Mouse (Mus musculus): Measurements from ENCODE around the gene Fas. TPM values are rescaled to one million over a fixed set of nuclear protein-coding genes. Genes with fewer than 3 reads are reported as not detected.

Gene Fas
- polyA plus RNA-seq, 1 experiment from 2014 or later = 12.0 TPM

DNA sequence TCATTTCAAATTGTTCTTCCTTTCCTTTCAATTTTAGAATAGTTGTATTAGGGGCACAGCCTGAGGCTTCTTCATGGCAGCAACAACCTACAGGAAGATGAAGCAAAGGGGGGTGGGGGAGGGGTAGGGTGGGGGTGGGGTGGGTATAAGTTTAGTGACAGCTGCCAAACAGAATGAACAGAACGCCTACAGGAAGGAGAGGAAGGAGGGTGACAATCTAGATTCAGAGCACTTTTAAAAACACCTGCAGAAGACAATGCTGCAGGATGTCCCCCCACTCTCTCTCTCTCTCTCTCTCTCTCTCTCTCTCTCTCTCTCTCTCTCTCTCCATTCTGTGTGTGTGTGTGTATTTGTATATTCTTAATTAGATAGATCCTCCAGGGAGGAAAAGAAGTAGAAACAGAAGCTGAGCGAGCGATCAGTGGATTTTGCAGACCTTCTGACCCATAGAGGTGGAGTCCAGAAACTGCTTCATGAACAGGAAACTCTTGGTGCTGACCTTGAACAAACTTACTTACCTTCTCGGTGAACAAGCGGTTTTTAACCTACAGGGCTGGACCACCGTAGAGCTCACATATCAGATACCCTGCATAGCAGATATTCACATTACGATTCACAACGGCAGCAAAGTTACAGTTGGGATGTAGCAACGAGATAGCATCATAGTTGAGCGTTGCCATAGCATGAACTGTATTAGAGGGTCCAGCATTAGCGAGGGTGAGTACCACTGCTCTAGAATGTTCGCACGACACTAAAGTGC is 2.6 kb upstream of the Fas start:
- Histone ChIP-seq H3K36me3 (no peaks in the 10 kb centered on the region), H3K27me3 (no peaks in the 10 kb centered on the region), H3K4me2 (no peak overlapping the region), H3K4me1 (peaks cover 17% of the 10 kb centered on the region), H3K4me3 (no peak overlapping the region), H3K9ac (no peak overlapping the region), H3K9me3 (no peaks in the 10 kb centered on the region), H3K27ac (no peak overlapping the region)
- WGBS = 68% methylated on average over 13 of the region's 13 CpGs
- no peak for ATAC-seq (ENCODE audit: borderline replicate concordance, extremely low read depth, low FRiP score, low TSS enrichment)

DNA sequence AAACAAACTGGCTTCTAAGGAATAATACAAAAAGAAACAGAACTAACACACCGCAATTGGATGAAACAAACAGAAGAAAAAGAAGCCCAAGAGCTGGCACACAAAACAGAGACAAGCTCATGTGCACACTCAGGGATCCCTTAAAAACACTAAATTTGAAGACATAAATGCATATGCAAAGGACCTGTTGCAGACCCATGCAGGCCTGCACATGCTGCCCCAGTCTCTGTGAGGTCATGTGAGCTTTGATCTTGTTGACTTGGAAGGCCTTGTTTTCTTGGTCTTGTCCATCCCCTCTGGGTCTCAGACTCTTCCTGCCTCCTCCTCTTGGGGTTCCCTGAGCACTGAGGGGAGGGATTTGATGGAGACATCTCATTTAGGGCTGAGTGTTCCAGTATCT is 1.8 kb upstream of the Fas start:
- 100% methylated on average over 1 of the region's 1 CpGs for WGBS

DNA sequence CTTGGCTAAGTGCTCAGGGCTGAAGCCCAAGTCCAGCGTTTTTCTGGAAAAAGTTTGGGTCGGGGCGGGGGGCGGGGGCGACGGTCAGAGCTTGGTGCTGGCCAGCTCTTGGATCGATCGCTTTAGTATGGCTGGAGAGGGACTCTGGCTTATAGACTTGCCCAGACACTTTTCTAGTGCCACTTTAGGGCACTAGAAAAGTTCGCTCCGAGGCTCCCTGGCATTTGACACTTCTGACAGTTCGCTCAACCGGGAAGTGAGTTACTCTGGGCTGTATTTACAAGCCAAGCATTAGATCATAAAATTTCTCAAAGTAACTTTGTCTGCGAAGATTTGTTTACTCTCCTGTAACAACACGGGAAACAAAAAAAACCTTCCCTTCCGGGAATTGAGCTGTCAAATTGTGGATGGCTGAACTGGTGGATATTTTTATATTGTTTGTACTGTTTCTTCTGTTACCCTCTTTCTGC is 441 bp downstream of the Fas start:
- peak overlapping the region; percentile 52 for H3K4me3 ChIP-seq
- ATAC-seq (ENCODE audit: borderline replicate concordance, extremely low read depth, low FRiP score, low TSS enrichment) = peak; percentile 51; the same call in 1 of the 2 replicates
- H3K27ac ChIP-seq = peak overlapping the region; percentile 66
- WGBS = 3% methylated on average over 15 of the region's 15 CpGs
- peaks cover 8% of the 10 kb centered on the region; the same call in 1 of the 2 replicates for H3K4me1 ChIP-seq
- peak overlapping the region; percentile 39 for H3K9ac ChIP-seq
- H3K27me3 ChIP-seq = no peaks in the 10 kb centered on the region
- H3K4me2 ChIP-seq = peak overlapping the region; percentile 94
- no peaks in the 10 kb centered on the region for H3K9me3 ChIP-seq
- H3K36me3 ChIP-seq = no peaks in the 10 kb centered on the region

More for the DNA sequence above, 1.8 kb upstream of the Fas start:
- H3K9me3 ChIP-seq = no peaks in the 10 kb centered on the region
- no peak overlapping the region for H3K9ac ChIP-seq
- no peak overlapping the region for H3K27ac ChIP-seq
- H3K4me1 ChIP-seq = peaks cover 16% of the 10 kb centered on the region
- no peaks in the 10 kb centered on the region for H3K36me3 ChIP-seq
- no peak overlapping the region for H3K4me3 ChIP-seq
- no peak overlapping the region for H3K4me2 ChIP-seq
- H3K27me3 ChIP-seq = no peaks in the 10 kb centered on the region
- no peak for ATAC-seq (ENCODE audit: borderline replicate concordance, extremely low read depth, low FRiP score, low TSS enrichment)

DNA sequence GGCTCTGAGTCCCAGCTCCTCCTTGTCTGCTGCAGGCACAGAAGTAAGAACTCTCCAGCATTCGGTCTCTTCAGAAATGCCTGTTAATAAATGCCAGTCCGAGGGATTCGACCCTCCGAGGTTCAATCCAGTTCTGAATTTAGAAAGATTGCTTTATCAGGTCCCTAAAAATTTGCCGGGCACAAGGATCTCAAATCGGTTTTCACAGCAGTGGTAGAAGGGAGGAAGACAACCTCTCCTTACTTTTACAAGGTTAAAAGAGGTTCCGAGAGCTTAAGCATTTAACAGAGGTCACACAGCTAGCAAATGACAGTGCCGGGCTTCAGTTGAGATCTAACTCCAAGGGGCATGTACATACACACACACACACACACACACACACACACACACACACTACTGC is 913 bp downstream of the Fas start:
- H3K9me3 ChIP-seq = no peaks in the 10 kb centered on the region
- peak overlapping the region; percentile 39; the same call in 1 of the 2 replicates for H3K9ac ChIP-seq
- 39% methylated on average over 8 of the region's 8 CpGs for WGBS
- no peak for ATAC-seq (ENCODE audit: borderline replicate concordance, extremely low read depth, low FRiP score, low TSS enrichment)
- H3K4me3 ChIP-seq = peak overlapping the region; percentile 52
- H3K27me3 ChIP-seq = no peaks in the 10 kb centered on the region
- H3K36me3 ChIP-seq = no peaks in the 10 kb centered on the region
- peak overlapping the region; percentile 66; the same call in 1 of the 2 replicates for H3K27ac ChIP-seq
- peaks cover 8% of the 10 kb centered on the region; the same call in 1 of the 2 replicates for H3K4me1 ChIP-seq
- peak overlapping the region; percentile 94 for H3K4me2 ChIP-seq

DNA sequence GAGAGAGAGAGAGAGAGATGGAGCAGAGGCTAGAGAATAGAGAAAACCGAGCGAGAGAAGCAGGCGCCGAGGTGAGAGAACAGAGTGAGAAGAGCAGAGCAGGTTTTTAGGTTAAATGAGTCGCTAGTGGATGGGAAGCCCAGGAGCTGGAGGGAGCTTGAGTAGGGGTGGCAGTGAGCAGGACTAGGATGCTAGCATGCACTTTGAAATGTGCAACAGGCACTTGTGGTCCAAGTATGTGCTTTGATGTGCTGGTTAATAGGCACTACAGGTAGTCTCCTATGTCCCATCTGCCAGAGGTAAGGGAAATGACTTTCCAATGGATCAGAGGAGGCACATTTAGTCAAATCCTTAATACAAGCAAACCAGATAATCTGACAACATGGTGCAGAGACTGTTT is 1.5 kb downstream of the Fas start:
- 71% methylated on average over 5 of the region's 5 CpGs for WGBS
- H3K27me3 ChIP-seq = no peaks in the 10 kb centered on the region

DNA sequence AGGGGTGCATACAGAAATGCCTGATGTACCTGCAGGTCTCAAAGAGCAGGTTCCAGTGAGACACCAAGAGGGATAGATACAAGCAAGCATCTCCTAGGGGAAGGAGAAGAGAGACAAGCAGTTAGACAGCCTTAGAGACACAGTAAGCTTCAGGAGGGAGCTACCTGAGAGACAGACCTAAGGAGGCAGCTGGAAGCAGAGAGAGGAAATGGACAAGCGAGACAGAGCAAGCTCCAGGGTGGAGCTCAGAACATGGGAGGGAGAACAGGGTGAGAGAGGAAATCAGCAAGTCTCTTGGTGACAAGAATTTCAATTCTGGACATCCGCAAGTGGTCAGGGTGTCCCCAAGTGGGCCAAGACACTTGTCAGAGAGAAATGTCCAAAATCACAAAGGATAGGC is 2.2 kb downstream of the Fas start:
- no peak overlapping the region for H3K4me2 ChIP-seq
- no peaks in the 10 kb centered on the region for H3K36me3 ChIP-seq
- 67% methylated on average over 2 of the region's 2 CpGs for WGBS
- H3K9me3 ChIP-seq = no peaks in the 10 kb centered on the region
- no peak overlapping the region for H3K9ac ChIP-seq
- no peak for ATAC-seq (ENCODE audit: borderline replicate concordance, extremely low read depth, low FRiP score, low TSS enrichment)
- no peak overlapping the region for H3K4me3 ChIP-seq
- no peaks in the 10 kb centered on the region for H3K27me3 ChIP-seq
- no peak overlapping the region for H3K27ac ChIP-seq
- peaks cover 8% of the 10 kb centered on the region; the same call in 1 of the 2 replicates for H3K4me1 ChIP-seq

More for the DNA sequence above, 1.5 kb downstream of the Fas start:
- Histone ChIP-seq H3K36me3 (no peaks in the 10 kb centered on the region), H3K4me3 (no peak overlapping the region), H3K27ac (no peak overlapping the region), H3K9me3 (no peaks in the 10 kb centered on the region), H3K4me2 (peak overlapping the region; percentile 94; the same call in 1 of the 2 replicates), H3K9ac (no peak overlapping the region), H3K4me1 (peaks cover 8% of the 10 kb centered on the region; the same call in 1 of the 2 replicates)
- no peak for ATAC-seq (ENCODE audit: borderline replicate concordance, extremely low read depth, low FRiP score, low TSS enrichment)

DNA sequence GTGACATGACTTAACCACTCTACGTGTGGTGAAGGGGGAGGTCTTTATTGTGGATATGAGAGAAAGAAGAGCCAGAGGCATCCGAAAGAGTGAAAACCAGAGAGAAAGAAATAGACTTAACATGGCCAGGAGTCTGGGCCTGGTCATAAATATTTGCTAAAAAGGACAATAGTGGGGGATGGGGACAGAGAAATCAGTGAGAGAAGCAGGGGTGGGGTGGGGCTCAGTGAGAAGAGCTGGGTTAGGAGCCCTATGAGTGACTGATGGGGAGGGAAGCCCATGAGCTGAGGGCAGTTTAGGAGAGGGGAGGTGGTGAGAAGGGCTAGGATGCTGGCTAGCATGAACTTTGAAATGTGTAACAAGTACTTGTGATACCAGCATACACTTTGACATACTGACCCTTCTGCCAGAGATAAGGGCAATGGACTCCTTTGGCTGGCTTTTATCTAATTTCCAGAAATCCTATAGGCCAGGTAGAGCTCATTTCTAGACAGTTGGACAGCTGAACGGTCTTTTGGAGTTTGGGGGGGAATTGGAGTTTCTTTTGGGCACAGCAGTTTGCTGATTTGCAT is 3.0 kb downstream of the Fas start:
- Histone ChIP-seq H3K27ac (no peak overlapping the region), H3K9ac (no peak overlapping the region), H3K4me3 (no peak overlapping the region), H3K36me3 (no peaks in the 10 kb centered on the region), H3K9me3 (no peaks in the 10 kb centered on the region), H3K4me1 (peaks cover 8% of the 10 kb centered on the region; the same call in 1 of the 2 replicates), H3K4me2 (no peak overlapping the region), H3K27me3 (no peaks in the 10 kb centered on the region)
- no peak for ATAC-seq (ENCODE audit: borderline replicate concordance, extremely low read depth, low FRiP score, low TSS enrichment)
- 69% methylated on average over 3 of the region's 3 CpGs for WGBS

DNA sequence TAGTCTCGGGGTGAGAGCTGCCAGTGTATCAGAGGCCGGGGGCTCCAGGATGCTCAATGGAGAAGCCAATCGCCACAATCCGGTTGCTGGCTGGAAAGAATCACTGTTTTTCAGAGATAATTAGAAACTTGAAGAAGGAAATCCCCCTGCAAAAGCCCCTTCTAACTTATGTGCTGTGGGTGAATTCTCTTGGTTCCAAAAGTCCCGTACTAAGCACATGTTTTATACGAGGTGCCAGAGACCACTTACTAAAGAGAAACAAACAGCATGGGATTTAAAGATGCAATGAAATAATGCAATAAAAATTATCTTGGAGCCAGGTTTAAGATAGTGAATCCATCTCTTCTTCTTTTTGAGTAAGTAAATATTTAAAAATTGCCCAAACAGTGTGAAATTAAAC is 5.0 kb downstream of the Fas start:
- Histone ChIP-seq H3K9me3 (no peaks in the 10 kb centered on the region), H3K27ac (no peak overlapping the region), H3K4me2 (no peak overlapping the region), H3K27me3 (no peaks in the 10 kb centered on the region), H3K4me1 (peaks cover 3% of the 10 kb centered on the region; the same call in 1 of the 2 replicates), H3K4me3 (no peak overlapping the region), H3K36me3 (no peaks in the 10 kb centered on the region), H3K9ac (no peak overlapping the region)
- no peak for ATAC-seq (ENCODE audit: borderline replicate concordance, extremely low read depth, low FRiP score, low TSS enrichment)
- 58% methylated on average over 6 of the region's 6 CpGs for WGBS

DNA sequence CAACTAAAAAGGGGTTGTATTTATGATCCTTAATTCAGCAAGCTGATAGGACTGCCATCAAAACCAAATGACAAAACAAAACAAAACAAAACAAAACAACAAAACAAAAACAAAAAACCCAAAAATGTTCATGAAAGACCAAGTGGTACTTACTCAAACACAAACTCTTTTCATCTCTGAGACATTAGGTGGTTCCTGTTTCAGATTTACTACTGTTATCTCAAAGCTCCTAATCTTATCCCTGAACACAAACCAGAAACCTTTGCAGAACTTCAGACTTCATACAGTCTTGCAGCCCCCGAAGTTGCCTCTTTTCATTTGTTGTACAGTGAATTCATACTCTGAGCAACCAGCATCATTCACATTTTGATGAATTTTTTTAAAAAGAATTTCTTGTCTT is 8.1 kb downstream of the Fas start:
- Histone ChIP-seq H3K27me3 (no peaks in the 10 kb centered on the region), H3K4me3 (no peak overlapping the region), H3K27ac (no peak overlapping the region), H3K36me3 (no peaks in the 10 kb centered on the region), H3K4me2 (no peak overlapping the region), H3K9ac (no peak overlapping the region), H3K4me1 (no peaks in the 10 kb centered on the region), H3K9me3 (no peaks in the 10 kb centered on the region)
- 70% methylated on average over 1 of the region's 1 CpGs for WGBS
- ATAC-seq (ENCODE audit: borderline replicate concordance, extremely low read depth, low FRiP score, low TSS enrichment) = no peak

DNA sequence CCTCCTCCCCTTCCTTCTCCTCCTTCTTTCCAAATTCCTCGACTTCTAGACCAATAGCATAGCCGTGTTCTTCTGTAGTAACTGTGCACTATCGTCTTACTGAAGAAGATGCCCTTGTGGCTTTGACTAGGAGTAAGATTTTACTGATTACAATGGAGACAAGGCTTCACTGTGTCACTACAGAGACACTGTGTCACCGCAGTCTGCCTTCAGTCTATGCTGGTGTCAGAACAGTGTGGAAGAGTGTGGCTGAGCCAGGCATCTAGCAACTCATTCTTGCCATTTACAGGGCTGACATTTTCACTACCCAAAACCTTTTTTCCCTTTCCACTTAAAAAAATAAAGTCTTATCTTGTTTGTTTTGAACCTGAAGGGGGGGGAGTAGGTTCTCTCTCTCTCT is 8.8 kb downstream of the Fas start:
- Histone ChIP-seq H3K27me3 (no peaks in the 10 kb centered on the region), H3K9ac (no peak overlapping the region), H3K4me3 (no peak overlapping the region), H3K27ac (no peak overlapping the region), H3K36me3 (no peaks in the 10 kb centered on the region), H3K4me1 (no peaks in the 10 kb centered on the region), H3K4me2 (no peak overlapping the region), H3K9me3 (no peaks in the 10 kb centered on the region)
- 50% methylated on average over 4 of the region's 4 CpGs for whole genome bisulfite sequencing
- ATAC-seq (ENCODE audit: borderline replicate concordance, extremely low read depth, low FRiP score, low TSS enrichment) = no peak

DNA sequence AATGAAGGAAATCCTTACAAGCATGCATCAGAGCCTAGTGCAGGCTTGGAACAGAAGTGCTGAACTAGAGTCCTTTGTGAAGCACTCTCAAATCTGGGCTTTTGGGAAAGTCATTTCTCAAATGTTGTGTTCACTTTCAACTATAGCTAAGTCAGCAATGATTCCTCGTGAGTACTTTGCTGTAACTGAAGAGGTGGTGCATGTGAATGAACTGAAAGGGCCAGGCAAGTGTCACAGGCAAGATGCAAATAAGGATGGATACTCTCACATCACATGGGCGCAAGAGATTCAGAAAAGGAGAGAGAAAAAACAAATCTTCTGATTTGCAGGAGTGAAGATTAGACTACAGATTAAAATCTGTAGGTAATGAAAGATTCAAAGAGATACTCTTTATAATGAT is 10.0 kb downstream of the Fas start:
- Histone ChIP-seq H3K27ac (no peak overlapping the region), H3K9me3 (no peaks in the 10 kb centered on the region), H3K27me3 (no peaks in the 10 kb centered on the region), H3K4me3 (no peak overlapping the region), H3K9ac (no peak overlapping the region), H3K4me2 (no peak overlapping the region), H3K4me1 (no peaks in the 10 kb centered on the region), H3K36me3 (no peaks in the 10 kb centered on the region)
- no peak for ATAC-seq (ENCODE audit: borderline replicate concordance, extremely low read depth, low FRiP score, low TSS enrichment)
- WGBS = 70% methylated on average over 2 of the region's 2 CpGs

DNA sequence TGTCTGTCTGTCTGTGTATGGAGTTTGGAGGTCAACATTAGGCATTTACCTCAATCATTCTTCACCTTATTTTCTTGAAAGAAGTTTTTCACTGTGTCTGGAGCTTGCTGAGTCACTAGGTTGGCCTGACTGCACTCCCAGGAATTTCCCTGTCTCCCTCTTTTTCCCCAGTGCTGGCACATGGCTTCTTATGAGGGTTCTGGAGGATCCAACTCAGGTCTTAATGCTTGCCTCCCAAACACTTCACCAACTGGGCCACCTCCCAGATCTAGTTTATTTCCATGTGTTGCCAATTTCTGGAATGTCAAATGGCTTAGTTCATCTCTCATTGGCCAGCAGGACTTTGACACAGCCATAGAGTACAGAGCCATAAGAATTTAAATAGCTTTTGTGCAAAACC is 14.5 kb downstream of the Fas start:
- ATAC-seq (ENCODE audit: borderline replicate concordance, extremely low read depth, low FRiP score, low TSS enrichment) = no peak
- no peaks in the 10 kb centered on the region for H3K27me3 ChIP-seq
- H3K9me3 ChIP-seq = no peaks in the 10 kb centered on the region
- no peak overlapping the region for H3K4me2 ChIP-seq
- H3K36me3 ChIP-seq = no peaks in the 10 kb centered on the region
- no peaks in the 10 kb centered on the region for H3K4me1 ChIP-seq
- no peak overlapping the region for H3K4me3 ChIP-seq
- no peak overlapping the region for H3K27ac ChIP-seq
- no peak overlapping the region for H3K9ac ChIP-seq
